Mouse (Mus musculus): Measurements from ENCODE around the gene Ube2e1. TPM values are rescaled to one million over a fixed set of nuclear protein-coding genes. Genes with fewer than 3 reads are reported as not detected.

The Ube2e1 gene
- polyA plus RNA-seq, 1 experiment from 2014 or later = 77.0 TPM

- no peak overlapping the region for H3K9ac ChIP-seq (replicated peaks; ENCODE audit: low read depth, low read length)
- H3K27me3 ChIP-seq (ENCODE audit: control insufficient read depth, insufficient read depth, low read length) = no peaks in the 10 kb centered on the region
- no peak overlapping the region for H3K27ac ChIP-seq (ENCODE audit: low read depth, low read length)
- H3K4me1 ChIP-seq (ENCODE audit: control insufficient read depth, insufficient read depth, low read length) = no peaks in the 10 kb centered on the region
- H3K4me2 ChIP-seq (ENCODE audit: low read depth, low read length) = no peak overlapping the region
- H3K36me3 ChIP-seq (ENCODE audit: control insufficient read depth, insufficient read depth, low read length) = no peaks in the 10 kb centered on the region
- no peaks in the 10 kb centered on the region for H3K9me3 ChIP-seq (ENCODE audit: control insufficient read depth, low read length)
- no peak overlapping the region for H3K4me3 ChIP-seq (ENCODE audit: low read depth, low read length)
- peak; percentile 31; the same call in 1 of the 2 replicates for ATAC-seq (ENCODE audit: low read depth)
- 78% methylated on average over 3 of the region's 3 CpGs for WGBS
These were observed 9.4 kb upstream of the Ube2e1 start for GRCm38 (mm10) chr14:18341088-18341487.

GRCm38 (mm10) chr14:18336106-18336505, 4.4 kb upstream of the Ube2e1 start:
- no peaks in the 10 kb centered on the region for H3K4me1 ChIP-seq (ENCODE audit: control insufficient read depth, insufficient read depth, low read length)
- no peaks in the 10 kb centered on the region for H3K27me3 ChIP-seq (ENCODE audit: control insufficient read depth, insufficient read depth, low read length)
- no peaks in the 10 kb centered on the region for H3K36me3 ChIP-seq (ENCODE audit: control insufficient read depth, insufficient read depth, low read length)
- no peaks in the 10 kb centered on the region for H3K9me3 ChIP-seq (ENCODE audit: control insufficient read depth, low read length)
- H3K27ac ChIP-seq (ENCODE audit: low read depth, low read length) = no peak overlapping the region
- H3K4me3 ChIP-seq (ENCODE audit: low read depth, low read length) = no peak overlapping the region
- H3K9ac ChIP-seq (replicated peaks; ENCODE audit: low read depth, low read length) = no peak overlapping the region
- no peak overlapping the region for H3K4me2 ChIP-seq (ENCODE audit: low read depth, low read length)
- no peak for ATAC-seq (ENCODE audit: low read depth)

GRCm38 (mm10) chr14:18330789-18331692, 618 bp downstream of the Ube2e1 start:
- Histone ChIP-seq H3K9me3 (ENCODE audit: control insufficient read depth, low read length) (no peaks in the 10 kb centered on the region), H3K27ac (ENCODE audit: low read depth, low read length) (peak overlapping the region; percentile 84), H3K9ac (replicated peaks; ENCODE audit: low read depth, low read length) (peak overlapping the region; percentile 95), H3K4me2 (ENCODE audit: low read depth, low read length) (peak overlapping the region; percentile 65), H3K4me3 (ENCODE audit: low read depth, low read length) (peak overlapping the region; percentile 92), H3K4me1 (ENCODE audit: control insufficient read depth, insufficient read depth, low read length) (peaks cover 25% of the 10 kb centered on the region), H3K36me3 (ENCODE audit: control insufficient read depth, insufficient read depth, low read length) (no peaks in the 10 kb centered on the region), H3K27me3 (ENCODE audit: control insufficient read depth, insufficient read depth, low read length) (no peaks in the 10 kb centered on the region)
- peak; percentile 72 for ATAC-seq (ENCODE audit: low read depth)
- 1% methylated on average over 63 of the region's 99 CpGs for WGBS

GRCm38 (mm10) chr14:18326968-18327672, 4.5 kb downstream of the Ube2e1 start:
- Histone ChIP-seq H3K36me3 (ENCODE audit: control insufficient read depth, insufficient read depth, low read length) (no peaks in the 10 kb centered on the region), H3K9me3 (ENCODE audit: control insufficient read depth, low read length) (no peaks in the 10 kb centered on the region), H3K4me2 (ENCODE audit: low read depth, low read length) (peak overlapping the region; percentile 78), H3K27ac (ENCODE audit: low read depth, low read length) (peak overlapping the region; percentile 16; the same call in 1 of the 2 replicates), H3K4me3 (ENCODE audit: low read depth, low read length) (peak overlapping the region; percentile 40), H3K27me3 (ENCODE audit: control insufficient read depth, insufficient read depth, low read length) (no peaks in the 10 kb centered on the region), H3K4me1 (ENCODE audit: control insufficient read depth, insufficient read depth, low read length) (peaks cover 25% of the 10 kb centered on the region), H3K9ac (replicated peaks; ENCODE audit: low read depth, low read length) (peak overlapping the region; percentile 54)
- peak; percentile 25; the same call in 1 of the 2 replicates for ATAC-seq (ENCODE audit: low read depth)
- 1% methylated on average over 37 of the region's 37 CpGs for WGBS

GRCm38 (mm10) chr14:18317457-18318411, 13.9 kb downstream of the Ube2e1 start:
- H3K4me1 ChIP-seq (ENCODE audit: control insufficient read depth, insufficient read depth, low read length) = no peaks in the 10 kb centered on the region
- no peak overlapping the region for H3K4me2 ChIP-seq (ENCODE audit: low read depth, low read length)
- no peak overlapping the region for H3K4me3 ChIP-seq (ENCODE audit: low read depth, low read length)
- H3K27ac ChIP-seq (ENCODE audit: low read depth, low read length) = no peak overlapping the region
- WGBS = 80% methylated on average over 11 of the region's 11 CpGs
- no peak for ATAC-seq (ENCODE audit: low read depth)
- H3K9me3 ChIP-seq (ENCODE audit: control insufficient read depth, low read length) = no peaks in the 10 kb centered on the region
- H3K36me3 ChIP-seq (ENCODE audit: control insufficient read depth, insufficient read depth, low read length) = no peaks in the 10 kb centered on the region
- H3K9ac ChIP-seq (replicated peaks; ENCODE audit: low read depth, low read length) = no peak overlapping the region
- H3K27me3 ChIP-seq (ENCODE audit: control insufficient read depth, insufficient read depth, low read length) = no peaks in the 10 kb centered on the region

GRCm38 (mm10) chr14:18304165-18304564, 27.5 kb downstream of the Ube2e1 start:
- Histone ChIP-seq H3K4me1 (ENCODE audit: control insufficient read depth, insufficient read depth, low read length) (no peaks in the 10 kb centered on the region), H3K4me2 (ENCODE audit: low read depth, low read length) (no peak overlapping the region), H3K27ac (ENCODE audit: low read depth, low read length) (no peak overlapping the region), H3K4me3 (ENCODE audit: low read depth, low read length) (no peak overlapping the region), H3K9ac (replicated peaks; ENCODE audit: low read depth, low read length) (no peak overlapping the region), H3K36me3 (ENCODE audit: control insufficient read depth, insufficient read depth, low read length) (no peaks in the 10 kb centered on the region), H3K9me3 (ENCODE audit: control insufficient read depth, low read length) (no peaks in the 10 kb centered on the region), H3K27me3 (ENCODE audit: control insufficient read depth, insufficient read depth, low read length) (no peaks in the 10 kb centered on the region)
- 93% methylated on average over 5 of the region's 5 CpGs for WGBS
- ATAC-seq (ENCODE audit: low read depth) = peak; percentile 35; the same call in 1 of the 2 replicates

- WGBS = 73% methylated on average over 4 of the region's 4 CpGs
- no peak overlapping the region for H3K4me3 ChIP-seq (ENCODE audit: low read depth, low read length)
- H3K27me3 ChIP-seq (ENCODE audit: control insufficient read depth, insufficient read depth, low read length) = no peaks in the 10 kb centered on the region
- H3K4me1 ChIP-seq (ENCODE audit: control insufficient read depth, insufficient read depth, low read length) = no peaks in the 10 kb centered on the region
- no peak for ATAC-seq (ENCODE audit: low read depth)
- no peak overlapping the region for H3K9ac ChIP-seq (replicated peaks; ENCODE audit: low read depth, low read length)
- H3K36me3 ChIP-seq (ENCODE audit: control insufficient read depth, insufficient read depth, low read length) = no peaks in the 10 kb centered on the region
- no peak overlapping the region for H3K4me2 ChIP-seq (ENCODE audit: low read depth, low read length)
- no peak overlapping the region for H3K27ac ChIP-seq (ENCODE audit: low read depth, low read length)
- H3K9me3 ChIP-seq (ENCODE audit: control insufficient read depth, low read length) = no peaks in the 10 kb centered on the region
These were observed 28.4 kb downstream of the Ube2e1 start for GRCm38 (mm10) chr14:18303262-18303661.

- Histone ChIP-seq H3K4me3 (ENCODE audit: low read depth, low read length) (no peak overlapping the region), H3K4me1 (ENCODE audit: control insufficient read depth, insufficient read depth, low read length) (no peaks in the 10 kb centered on the region), H3K9ac (replicated peaks; ENCODE audit: low read depth, low read length) (no peak overlapping the region), H3K9me3 (ENCODE audit: control insufficient read depth, low read length) (no peaks in the 10 kb centered on the region), H3K36me3 (ENCODE audit: control insufficient read depth, insufficient read depth, low read length) (no peaks in the 10 kb centered on the region), H3K27ac (ENCODE audit: low read depth, low read length) (no peak overlapping the region), H3K4me2 (ENCODE audit: low read depth, low read length) (no peak overlapping the region), H3K27me3 (ENCODE audit: control insufficient read depth, insufficient read depth, low read length) (no peaks in the 10 kb centered on the region)
- no peak for ATAC-seq (ENCODE audit: low read depth)
- WGBS = 90% methylated on average over 3 of the region's 3 CpGs
These were observed 28.9 kb downstream of the Ube2e1 start for GRCm38 (mm10) chr14:18302750-18303149.
